ENCODE assay signal across 15 mouse cellular contexts in genomic region chr12:112632907-112633306, GRCm38 (mm10). TPM values are rescaled to one million over a fixed set of nuclear protein-coding genes. Genes with fewer than 3 reads are reported as not detected.
A peak's percentile ranks its signal among the peaks of the same experiment; 100 is the strongest.
DNase-seq lines count a peak whose midpoint lies in the region; ATAC-seq and TF ChIP-seq lines count a peak whose summit lies in the region.
"Had no signal": no experiment of that assay in that cellular context is flagged by ENCODE, and none has a peak within 500 bp of the region (broad histone marks: within the 10 kb centered on the region; RNA-seq: fewer than 3 reads in every experiment).

No protein-coding gene starts in this region.

- H3K4me2 ChIP-seq in hindbrain, embryonic 13.5 days = no peak overlapping the region
- H3K4me2 ChIP-seq in stomach, embryonic 16.5 days (ENCODE audit: low read depth, low read length) = no peak overlapping the region
- H3K4me2 ChIP-seq in stomach, postnatal 0 days (replicated peaks; ENCODE audit: low read depth) = no peak overlapping the region
- H3K4me2 ChIP-seq: limb, embryonic 15.5 days; midbrain, embryonic 11.5 days had no signal

- 0 out of 2 replicates have a peak, but pooled peaks cover 4% of the 10 kb centered on the region for H3K27me3 ChIP-seq in hindbrain, embryonic 10.5 days (ENCODE audit: insufficient read depth, poor library complexity, severe bottlenecking)
- no peaks in the 10 kb centered on the region for H3K27me3 ChIP-seq in hindbrain, embryonic 13.5 days
- no peaks in the 10 kb centered on the region for H3K27me3 ChIP-seq in stomach, embryonic 16.5 days (ENCODE audit: control insufficient read depth, insufficient read depth, low read length)
- H3K27me3 ChIP-seq in stomach, postnatal 0 days (ENCODE audit: control insufficient read depth, insufficient read depth, low read length) = no peaks in the 10 kb centered on the region
- H3K27me3 ChIP-seq: limb, embryonic 15.5 days had no signal

- no peak overlapping the region for H3K4me3 ChIP-seq in hindbrain, embryonic 10.5 days
- H3K4me3 ChIP-seq in hindbrain, embryonic 13.5 days = no peak overlapping the region
- H3K4me3 ChIP-seq in stomach, embryonic 16.5 days (replicated peaks; ENCODE audit: low read length) = no peak overlapping the region
- H3K4me3 ChIP-seq in stomach, postnatal 0 days (ENCODE audit: low read depth, low read length) = no peak overlapping the region
- H3K4me3 ChIP-seq: limb, embryonic 15.5 days had no signal

- no peak overlapping the region for H3K9ac ChIP-seq in hindbrain, embryonic 13.5 days
- H3K9ac ChIP-seq in stomach, embryonic 16.5 days (ENCODE audit: low read length) = no peak overlapping the region
- no peak overlapping the region for H3K9ac ChIP-seq in stomach, postnatal 0 days (ENCODE audit: low read length)
- H3K9ac ChIP-seq: limb, embryonic 15.5 days had no signal

- TF ChIP-seq CTCF in stomach, postnatal 0 days (IDR thresholded peaks at IDR 0.05; ENCODE audit: low read depth) = no peak

- WGBS in hindbrain, embryonic 10.5 days = 86% methylated on average over 5 of the region's 5 CpGs
- 88% methylated on average over 5 of the region's 5 CpGs for WGBS in hindbrain, embryonic 13.5 days
- WGBS in stomach, embryonic 16.5 days = 79% methylated on average over 5 of the region's 5 CpGs
- WGBS in stomach, postnatal 0 days = 78% methylated on average over 5 of the region's 5 CpGs

- H3K27ac ChIP-seq in hindbrain, embryonic 10.5 days = 0 out of 2 replicates have a peak overlapping the region, but pooled peaks have one; percentile 1
- H3K27ac ChIP-seq in hindbrain, embryonic 13.5 days = no peak overlapping the region
- H3K27ac ChIP-seq in stomach, embryonic 16.5 days (ENCODE audit: low read length) = 0 out of 2 replicates have a peak overlapping the region, but pooled peaks have one; percentile 1
- no peak overlapping the region for H3K27ac ChIP-seq in stomach, postnatal 0 days (replicated peaks)
- H3K27ac ChIP-seq: hindbrain, postnatal 0 days; limb, embryonic 15.5 days had no signal

- H3K4me1 ChIP-seq in hindbrain, embryonic 10.5 days (replicated peaks) = peaks cover 38% of the 10 kb centered on the region
- H3K4me1 ChIP-seq in hindbrain, embryonic 13.5 days (replicated peaks) = peaks cover 9% of the 10 kb centered on the region
- H3K4me1 ChIP-seq in stomach, embryonic 16.5 days (ENCODE audit: control insufficient read depth, insufficient read depth, low read length) = peaks cover 37% of the 10 kb centered on the region
- H3K4me1 ChIP-seq in stomach, postnatal 0 days (replicated peaks; ENCODE audit: control insufficient read depth, insufficient read depth) = peaks cover 6% of the 10 kb centered on the region

- no peak for TF ChIP-seq EP300 in stomach, postnatal 0 days (optimal IDR thresholded peaks at IDR 0.05)

- no peak for ATAC-seq in hindbrain, embryonic 13.5 days (ENCODE audit: low FRiP score)
- no peak for ATAC-seq in stomach, embryonic 16.5 days (ENCODE audit: insufficient read depth, low FRiP score)
- ATAC-seq in stomach, postnatal 0 days (ENCODE audit: low FRiP score, low TSS enrichment) = no peak
- ATAC-seq: activated CD4-positive, CD25-positive, alpha-beta regulatory T cell, adult 4 months; hindbrain, postnatal 0 days had no signal

- H3K36me3 ChIP-seq in hindbrain, embryonic 10.5 days = no peaks in the 10 kb centered on the region
- H3K36me3 ChIP-seq in hindbrain, embryonic 13.5 days = no peaks in the 10 kb centered on the region
- H3K36me3 ChIP-seq in stomach, embryonic 16.5 days (ENCODE audit: control insufficient read depth, insufficient read depth, low read length) = no peaks in the 10 kb centered on the region
- H3K36me3 ChIP-seq in stomach, postnatal 0 days (ENCODE audit: control insufficient read depth, insufficient read depth, low read length) = no peaks in the 10 kb centered on the region
- H3K36me3 ChIP-seq: limb, embryonic 15.5 days had no signal

- no peaks in the 10 kb centered on the region for H3K9me3 ChIP-seq in hindbrain, embryonic 10.5 days
- H3K9me3 ChIP-seq in hindbrain, embryonic 13.5 days = no peaks in the 10 kb centered on the region
- H3K9me3 ChIP-seq in stomach, embryonic 16.5 days (replicated peaks; ENCODE audit: control insufficient read depth, low read length) = no peaks in the 10 kb centered on the region
- no peaks in the 10 kb centered on the region for H3K9me3 ChIP-seq in stomach, postnatal 0 days (ENCODE audit: control insufficient read depth, low read length)
- H3K9me3 ChIP-seq: limb, embryonic 15.5 days had no signal

- DNase-seq in hindbrain, embryonic 10.5 days (ENCODE audit: low spot score) = no peak
- DNase-seq in stomach, postnatal 0 days (ENCODE audit: low spot score) = no peak
- peak; percentile 54 for DNase-seq in lung, postnatal 36 days
- DNase-seq in cerebellum, adult 9-10 months = no peak
- no peak for DNase-seq in urinary bladder, postnatal 14 days (ENCODE audit: low spot score)
- DNase-seq: cerebellum, adult 2 months; gastrocnemius, postnatal 36 days; kidney, adult 8-10 months; right cerebral cortex, postnatal 14 days had no signal

RNA-seq across cellular contexts. Expression of gene Siva1, which starts 11.6 kb away (rescaled TPM):
- 281 and 334 TPM in 2 replicates for polyA plus RNA-seq in hindbrain, embryonic 10.5 days (2016; fragmentation: Nextera tagmentation; extraction: Ambion mirVana)
- 62.6 and 63.8 TPM in 2 replicates for polyA plus RNA-seq in hindbrain, embryonic 13.5 days (2015; fragmentation: Nextera tagmentation; extraction: Ambion mirVana)
- 152 and 171 TPM in 2 replicates for polyA plus RNA-seq in stomach, embryonic 16.5 days (2015; fragmentation: Nextera tagmentation; extraction: Ambion mirVana)
- 91.5 and 97.1 TPM in 2 replicates for polyA plus RNA-seq in stomach, postnatal 0 days (2015; fragmentation: Nextera tagmentation; extraction: Ambion mirVana)

RNA-seq across cellular contexts. Expression of gene Adssl1, which starts 13.1 kb away (rescaled TPM):
- 3.7 and 5.5 TPM in 2 replicates for polyA plus RNA-seq in hindbrain, embryonic 10.5 days (2016; fragmentation: Nextera tagmentation; extraction: Ambion mirVana)
- polyA plus RNA-seq in hindbrain, embryonic 13.5 days (2015; fragmentation: Nextera tagmentation; extraction: Ambion mirVana) = 3.1 and 3.2 TPM in 2 replicates
- 2.7 and 10.3 TPM in 2 replicates for polyA plus RNA-seq in stomach, embryonic 16.5 days (2015; fragmentation: Nextera tagmentation; extraction: Ambion mirVana)
- polyA plus RNA-seq in stomach, postnatal 0 days (2015; fragmentation: Nextera tagmentation; extraction: Ambion mirVana) = 4.7 and 6.4 TPM in 2 replicates

RNA-seq across cellular contexts. Expression of gene Akt1, which starts 41.8 kb away (rescaled TPM):
- polyA plus RNA-seq in hindbrain, embryonic 10.5 days (2016; fragmentation: Nextera tagmentation; extraction: Ambion mirVana) = 50.9 and 56.8 TPM in 2 replicates
- polyA plus RNA-seq in hindbrain, embryonic 13.5 days (2015; fragmentation: Nextera tagmentation; extraction: Ambion mirVana) = 60.8 and 64.5 TPM in 2 replicates
- 50.7 and 52.8 TPM in 2 replicates for polyA plus RNA-seq in stomach, embryonic 16.5 days (2015; fragmentation: Nextera tagmentation; extraction: Ambion mirVana)
- polyA plus RNA-seq in stomach, postnatal 0 days (2015; fragmentation: Nextera tagmentation; extraction: Ambion mirVana) = 84.5 and 98.2 TPM in 2 replicates

RNA-seq across cellular contexts. Expression of gene Inf2, which starts 44.3 kb away (rescaled TPM):
- polyA plus RNA-seq in hindbrain, embryonic 10.5 days (2016; fragmentation: Nextera tagmentation; extraction: Ambion mirVana) = 1.5 and 1.8 TPM in 2 replicates
- polyA plus RNA-seq in hindbrain, embryonic 13.5 days (2015; fragmentation: Nextera tagmentation; extraction: Ambion mirVana) = 1.1 and 1.6 TPM in 2 replicates
- polyA plus RNA-seq in stomach, embryonic 16.5 days (2015; fragmentation: Nextera tagmentation; extraction: Ambion mirVana) = 2.9 and 3.9 TPM in 2 replicates
- 1.5 and 2.0 TPM in 2 replicates for polyA plus RNA-seq in stomach, postnatal 0 days (2015; fragmentation: Nextera tagmentation; extraction: Ambion mirVana)

RNA-seq across cellular contexts. Expression of gene Zbtb42, which starts 45.7 kb away (rescaled TPM):
- polyA plus RNA-seq in hindbrain, embryonic 10.5 days (2016; fragmentation: Nextera tagmentation; extraction: Ambion mirVana) = 7.1 and 10.9 TPM in 2 replicates
- 3.6 and 4.6 TPM in 2 replicates for polyA plus RNA-seq in hindbrain, embryonic 13.5 days (2015; fragmentation: Nextera tagmentation; extraction: Ambion mirVana)
- polyA plus RNA-seq in stomach, embryonic 16.5 days (2015; fragmentation: Nextera tagmentation; extraction: Ambion mirVana) = 9.7 and 12.2 TPM in 2 replicates
- 11.3 and 12.1 TPM in 2 replicates for polyA plus RNA-seq in stomach, postnatal 0 days (2015; fragmentation: Nextera tagmentation; extraction: Ambion mirVana)

Comparison
In these comparisons a context has a peak if more than half of its experiments do, and no peak if none do; other contexts are left out.
1. H3K27ac ChIP-seq: peak in hindbrain, embryonic 10.5 days (single experiment) and stomach, embryonic 16.5 days (single experiment); none in hindbrain, embryonic 13.5 days (single experiment) and stomach, postnatal 0 days (single experiment).